Mouse (Mus musculus): Measurements from ENCODE around the gene Gm49325. TPM values are rescaled to one million over a fixed set of nuclear protein-coding genes. Genes with fewer than 3 reads are reported as not detected.

The Gm49325 gene
- 0.75 TPM in 1 of 2 replicates, not detected in the other for polyA plus RNA-seq (2012; rRNA removed)

DNA sequence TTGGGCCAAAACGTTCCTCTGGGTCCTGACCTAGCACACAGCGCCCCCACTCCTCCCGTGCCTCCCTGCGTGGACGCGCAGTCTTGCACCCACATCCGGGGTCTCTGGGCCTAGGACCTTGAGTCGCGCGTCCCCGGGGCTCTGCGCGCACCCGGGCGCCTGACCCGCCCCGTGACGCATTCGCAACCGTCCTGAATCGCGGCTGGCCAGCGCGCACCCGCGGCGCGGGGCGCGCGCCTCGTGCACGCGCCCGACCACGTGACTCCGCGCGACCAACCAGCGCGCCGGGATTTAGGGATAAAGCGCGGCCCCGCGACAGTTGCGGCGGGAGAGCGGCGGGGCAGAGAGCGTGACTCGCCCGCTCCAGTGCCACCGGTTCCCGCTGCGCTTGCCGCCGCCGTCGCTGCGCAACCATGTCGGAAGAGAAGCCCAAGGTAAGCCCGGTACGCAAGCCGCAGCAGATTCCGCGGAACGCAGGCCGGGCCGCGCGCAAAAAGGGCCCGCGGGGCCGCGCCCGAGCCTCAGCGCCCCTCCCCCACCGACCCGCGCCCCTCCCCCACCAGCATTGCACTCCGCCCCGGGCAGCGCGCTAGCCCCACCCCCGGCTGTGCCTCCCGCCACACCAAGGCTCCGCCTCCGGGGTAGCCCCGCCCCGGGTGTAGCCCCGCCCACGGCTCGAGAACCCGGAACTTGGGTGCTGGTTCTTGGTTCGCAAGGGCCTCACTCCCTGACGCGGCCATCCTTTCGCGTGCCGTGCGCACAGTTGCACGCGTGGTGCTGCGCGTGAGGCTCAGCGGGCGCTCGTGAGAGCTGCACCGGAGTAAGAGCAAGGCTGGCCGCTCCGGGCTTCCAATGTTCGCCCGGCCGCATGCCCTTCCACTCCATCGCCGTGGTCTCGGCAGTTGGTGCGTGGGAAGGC lies at the start of gene Gm49325, which contains the start of gene Sumo3:
Gene Gm49325 (plus strand): TSS at position 290 of the 919 bp plus-strand sequence.
Gene Sumo3 (plus strand): TSS at position 190 of the 919 bp plus-strand sequence.
- DNase-seq (ENCODE audit: low read depth) = no peak

- DNase-seq (ENCODE audit: low read depth) = no peak
Measured at GRCm38 (mm10) chr10:77556631-77557030, 49.4 kb upstream of the Gm49325 start.

DNA sequence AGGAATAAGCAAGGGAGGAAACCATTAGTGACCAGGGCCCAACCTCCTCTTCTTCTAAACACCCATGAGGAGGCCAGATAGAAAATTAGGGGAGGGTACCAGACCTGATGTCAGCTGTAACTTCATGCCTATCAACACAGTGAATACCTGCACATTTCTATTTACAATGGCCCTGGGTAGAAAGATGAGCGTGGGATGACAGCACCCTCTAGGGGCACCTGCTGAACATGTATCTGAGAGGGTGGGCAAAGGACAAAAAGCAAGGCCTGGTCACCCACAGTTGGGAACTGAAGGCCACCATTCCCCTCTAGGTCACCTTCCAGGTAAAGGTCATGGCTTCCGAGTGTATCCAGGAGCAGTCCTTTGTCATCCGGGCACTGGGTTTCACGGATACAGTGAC lies 48.4 kb upstream of the Gm49325 start:
- DNase-seq (ENCODE audit: low read depth) = no peak

- no peak for DNase-seq (ENCODE audit: low read depth)
Measured at GRCm38 (mm10) chr10:77560090-77560489, 45.9 kb upstream of the Gm49325 start.

GRCm38 (mm10) chr10:77560830-77561229 lies 45.2 kb upstream of the Gm49325 start:
- DNase-seq (ENCODE audit: low read depth) = no peak

DNA sequence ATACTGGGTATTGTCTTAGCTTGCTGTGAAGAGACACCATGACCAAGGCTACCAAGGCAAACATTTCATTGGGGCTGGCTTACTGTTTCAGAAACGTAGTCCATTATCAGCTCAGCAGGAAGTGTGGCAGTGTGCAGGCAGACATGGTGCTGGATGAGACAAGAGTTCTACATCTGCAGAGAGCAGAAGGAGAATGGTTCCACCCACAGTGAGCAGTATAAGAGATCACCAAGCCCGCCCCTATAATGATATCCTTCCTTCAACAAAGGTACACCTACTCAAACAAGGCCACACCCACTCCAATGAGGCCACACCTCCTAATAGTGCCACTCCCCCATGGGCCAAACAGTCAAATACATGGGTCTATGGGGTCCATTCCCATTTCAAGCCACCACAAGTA lies 44.5 kb upstream of the Gm49325 start:
- no peak for DNase-seq (ENCODE audit: low read depth)

GRCm38 (mm10) chr10:77565005-77565404 lies 41.0 kb upstream of the Gm49325 start:
- no peak for DNase-seq (ENCODE audit: low read depth)

- DNase-seq (ENCODE audit: low read depth) = no peak
Measured at GRCm38 (mm10) chr10:77566651-77567050, 39.3 kb upstream of the Gm49325 start.

DNA sequence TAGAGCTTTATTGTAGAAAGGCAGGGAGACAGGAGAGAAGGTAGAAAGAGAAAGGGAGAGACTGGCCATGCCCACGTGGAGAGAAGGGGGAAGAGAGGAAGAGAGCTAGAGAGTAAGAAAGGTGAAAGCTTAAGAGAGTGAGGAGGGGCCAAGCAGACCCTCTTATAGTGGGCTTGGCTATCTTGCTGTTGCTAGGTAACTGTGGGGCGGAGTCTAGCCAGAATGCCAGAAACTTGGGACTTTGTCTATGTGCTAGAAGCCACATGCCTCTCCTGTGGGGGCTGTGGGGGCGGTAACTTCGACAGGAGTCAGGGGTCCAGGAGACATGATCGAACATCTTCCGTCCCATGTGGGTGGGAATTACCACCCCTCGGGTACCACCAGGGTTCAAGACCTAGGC lies 36.5 kb upstream of the Gm49325 start:
- no peak for DNase-seq (ENCODE audit: low read depth)

DNA sequence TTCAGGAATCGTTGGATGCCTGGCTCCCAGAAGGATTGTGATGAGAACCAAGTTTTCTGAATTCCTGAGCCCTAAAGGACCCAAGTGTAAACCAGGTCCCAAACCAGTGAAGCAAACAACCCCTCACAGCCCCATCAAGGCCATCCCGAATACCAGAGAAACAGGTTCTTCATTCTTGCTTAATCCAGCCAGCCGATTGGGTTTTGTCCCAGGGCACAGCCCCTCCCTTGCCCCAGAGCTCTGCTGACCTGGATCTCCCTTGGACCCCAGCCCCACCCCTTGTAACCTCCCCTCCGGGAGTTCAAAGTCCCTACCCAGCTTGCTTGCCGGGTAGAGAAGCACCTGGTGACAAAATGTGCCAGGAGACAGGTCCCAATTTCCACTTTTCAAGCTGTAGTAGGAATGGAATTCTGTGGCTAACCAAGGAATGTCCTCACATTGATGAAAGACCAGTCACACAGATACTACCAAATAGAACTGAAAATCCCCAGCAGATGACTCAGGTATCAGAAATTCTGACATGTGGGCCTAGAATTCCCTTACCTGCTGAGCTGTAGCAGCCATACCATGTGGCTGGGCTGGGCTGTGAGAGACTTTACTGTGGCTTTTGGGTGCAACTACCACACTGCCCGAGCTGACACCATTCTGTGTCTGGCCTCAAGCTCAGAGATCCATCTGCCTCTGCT lies 35.9 kb upstream of the Gm49325 start:
- no peak for DNase-seq (ENCODE audit: low read depth)

DNA sequence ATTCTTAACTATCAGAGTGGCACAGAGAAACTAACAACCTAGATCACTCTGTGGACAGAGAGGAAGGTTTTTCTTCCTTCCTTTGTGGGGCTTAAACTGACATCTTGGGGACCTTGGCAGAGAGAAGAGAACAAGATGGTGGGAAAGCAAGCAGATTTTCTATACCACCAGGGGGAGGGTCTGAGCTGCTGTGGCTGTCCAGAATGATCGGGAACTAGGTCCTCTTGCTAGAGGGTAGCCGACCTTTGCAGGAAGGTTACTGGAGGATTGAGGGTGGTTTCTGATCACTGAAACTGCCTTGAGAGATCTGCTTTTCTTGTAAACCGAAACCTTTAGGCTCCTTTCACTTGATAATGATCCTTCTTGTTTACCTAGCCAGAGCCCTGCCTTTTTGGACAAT lies 33.8 kb upstream of the Gm49325 start:
- DNase-seq (ENCODE audit: low read depth) = no peak

- DNase-seq (ENCODE audit: low read depth) = no peak
Measured at GRCm38 (mm10) chr10:77573162-77573561, 32.8 kb upstream of the Gm49325 start.

GRCm38 (mm10) chr10:77580027-77580920 lies 25.7 kb upstream of the Gm49325 start:
- DNase-seq (ENCODE audit: low read depth) = no peak

GRCm38 (mm10) chr10:77581023-77581407 lies 25.0 kb upstream of the Gm49325 start:
- no peak for DNase-seq (ENCODE audit: low read depth)

DNA sequence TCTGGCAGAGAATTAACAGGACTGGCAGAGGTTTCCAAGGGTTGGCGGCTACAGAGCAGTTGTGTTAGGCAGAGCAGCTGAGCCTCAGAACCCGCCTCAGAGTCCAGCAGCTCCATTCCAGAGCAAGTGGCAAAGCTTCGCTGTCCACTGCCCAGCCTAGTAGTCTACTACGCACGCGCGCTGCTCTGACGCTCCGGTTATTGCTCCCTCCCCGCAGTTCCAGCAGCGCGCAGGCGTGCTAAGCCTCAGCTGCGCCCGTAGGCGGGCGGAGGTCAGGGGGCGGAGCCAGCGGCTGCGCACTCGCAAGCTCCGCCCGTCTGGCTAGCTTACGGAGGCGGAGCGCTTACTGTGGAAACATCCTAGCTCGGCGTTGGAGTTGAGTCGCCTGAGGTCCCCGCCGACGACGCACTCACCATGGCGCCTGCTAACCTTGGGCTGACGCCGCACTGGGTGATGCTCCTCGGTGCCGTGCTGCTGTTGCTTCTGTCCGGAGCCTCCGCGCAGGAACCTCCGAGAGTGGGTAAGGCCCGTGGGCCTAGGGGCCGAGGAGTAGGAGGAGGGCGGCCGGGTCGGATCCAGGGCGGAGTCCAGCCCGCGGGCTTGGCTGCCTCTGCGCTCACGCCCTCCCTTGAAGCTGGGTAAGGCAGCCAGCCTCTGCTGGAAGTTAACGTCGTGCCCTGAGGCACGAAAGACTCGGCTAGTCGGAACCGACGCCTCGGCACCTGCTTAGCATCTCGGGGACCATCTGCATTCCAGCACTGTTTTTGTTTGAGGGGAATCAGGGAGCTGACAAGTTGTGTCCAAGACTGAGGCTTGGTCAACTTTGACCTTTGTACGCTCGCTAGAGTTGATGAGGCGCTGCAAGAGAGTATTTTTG lies 24.4 kb upstream of the Gm49325 start, which contains the start of gene Pttg1ip:
Gene Pttg1ip (plus strand): TSS at position 313 of the 877 bp plus-strand sequence.
- DNase-seq (ENCODE audit: low read depth) = no peak

DNA sequence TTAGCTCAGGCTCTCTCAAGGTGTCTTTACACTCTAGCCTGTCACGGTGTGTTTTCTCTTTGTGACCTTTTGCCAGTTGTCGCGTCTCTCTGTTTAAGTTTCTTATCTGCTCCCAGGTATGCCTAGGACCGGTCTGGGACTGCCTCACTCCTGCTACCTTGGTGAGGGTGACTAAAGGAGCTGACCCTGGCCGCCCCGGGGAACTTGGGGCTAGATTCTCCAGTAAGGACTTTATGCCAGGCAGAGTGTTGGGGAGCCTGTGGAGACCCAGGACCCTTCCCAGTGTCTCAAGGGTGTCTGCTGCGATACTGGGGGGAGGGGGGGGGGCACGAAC lies 23.7 kb upstream of the Gm49325 start:
- no peak for DNase-seq (ENCODE audit: low read depth)

- no peak for DNase-seq (ENCODE audit: low read depth)
Measured at GRCm38 (mm10) chr10:77583795-77584422, 22.1 kb upstream of the Gm49325 start.

- no peak for DNase-seq (ENCODE audit: low read depth)
Measured at GRCm38 (mm10) chr10:77586637-77587036, 19.4 kb upstream of the Gm49325 start.

- no peak for DNase-seq (ENCODE audit: low read depth)
Measured at GRCm38 (mm10) chr10:77587091-77587775, 18.8 kb upstream of the Gm49325 start.

GRCm38 (mm10) chr10:77588036-77588435 lies 18.0 kb upstream of the Gm49325 start:
- no peak for DNase-seq (ENCODE audit: low read depth)
